Comparison of ENCODE assay signal across 8 mouse cellular contexts in the genomic region with DNA sequence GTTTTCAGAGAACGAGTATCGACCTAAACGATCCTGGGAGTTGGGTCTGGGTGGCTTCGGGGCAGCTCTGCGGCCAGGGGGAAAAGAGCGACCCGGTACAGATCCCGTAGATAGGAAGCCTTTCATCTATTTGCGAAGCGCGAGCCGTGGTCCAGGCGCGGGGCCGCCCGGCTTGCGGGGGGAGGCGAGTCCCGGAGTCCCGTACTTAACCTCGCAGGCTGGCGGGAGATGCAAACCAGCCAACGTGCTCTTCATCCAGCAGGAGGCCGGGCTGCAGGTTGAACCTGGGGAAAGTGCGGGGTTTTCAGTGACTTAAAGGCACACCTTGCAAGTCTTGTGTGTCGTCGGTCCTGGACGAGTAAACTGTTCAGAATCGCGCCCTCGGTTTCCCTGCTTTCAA. TPM values are rescaled to one million over a fixed set of nuclear protein-coding genes. Genes with fewer than 3 reads are reported as not detected.
DNase-seq lines count a peak whose midpoint lies in the region; ATAC-seq lines count a peak whose summit lies in the region.

No protein-coding gene starts in this region.

- H3K36me3 ChIP-seq in heart, embryonic 14.5 days (ENCODE audit: control insufficient read depth, insufficient read depth, low read length): peaks cover 56% of the 10 kb centered on the region
- peaks cover 6% of the 10 kb centered on the region for H3K36me3 ChIP-seq in hindbrain, embryonic 11.5 days (ENCODE audit: control insufficient read depth, insufficient read depth, low read length)
- peaks cover 14% of the 10 kb centered on the region; the same call in 1 of the 2 replicates for H3K36me3 ChIP-seq in lung, embryonic 16.5 days (ENCODE audit: control insufficient read depth, insufficient read depth, low read length)

- H3K4me3 ChIP-seq in heart, embryonic 14.5 days (ENCODE audit: control insufficient read depth in 1 of 2, insufficient read depth in 1 of 2, low read depth in 1 of 2, low read length in 2 of 2): peak overlapping the region; percentile 80 to 99
- H3K4me3 ChIP-seq in hindbrain, embryonic 11.5 days (ENCODE audit: low read depth, low read length): peak overlapping the region; percentile 87
- peak overlapping the region; percentile 98 for H3K4me3 ChIP-seq in lung, embryonic 16.5 days (ENCODE audit: low read length)

- intact Hi-C loops in heart, postnatal 25 days (cut with DNase I): no loop called here

- H3K9me3 ChIP-seq in heart, embryonic 14.5 days (ENCODE audit: control insufficient read depth, low read length): no peaks in the 10 kb centered on the region
- H3K9me3 ChIP-seq in hindbrain, embryonic 11.5 days (ENCODE audit: control insufficient read depth, low read length): no peaks in the 10 kb centered on the region
- H3K9me3 ChIP-seq in lung, embryonic 16.5 days (ENCODE audit: control insufficient read depth, low read length): no peaks in the 10 kb centered on the region

- H3K27ac ChIP-seq in heart, embryonic 14.5 days (replicated peaks in 1 of 2; ENCODE audit: control insufficient read depth in 1 of 2, insufficient read depth in 1 of 2, low read depth in 2 of 2, low read length in 2 of 2): peak overlapping the region in 1 of 2 experiments; percentile 53; a peak in 2 of 4 replicates
- H3K27ac ChIP-seq in hindbrain, embryonic 11.5 days (ENCODE audit: low read depth, low read length): peak overlapping the region; percentile 78
- H3K27ac ChIP-seq in lung, embryonic 16.5 days (ENCODE audit: low read length): peak overlapping the region; percentile 50

- peak; percentile 9; the same call in 1 of the 2 replicates for ATAC-seq in heart, embryonic 14.5 days (ENCODE audit: insufficient number of reproducible peaks, insufficient read depth, low FRiP score, low read depth)
- peak; percentile 36 for ATAC-seq in CD4-positive, CD25-positive, alpha-beta regulatory T cell, adult 4 months
- peak; percentile 68 for ATAC-seq in hindbrain, embryonic 11.5 days (ENCODE audit: low FRiP score)
- peak; percentile 42; the same call in 1 of the 2 replicates for ATAC-seq in lung, embryonic 16.5 days (ENCODE audit: low read depth)

- peak overlapping the region; percentile 89 for H3K9ac ChIP-seq in heart, embryonic 14.5 days (ENCODE audit: low read length)
- H3K9ac ChIP-seq in hindbrain, embryonic 11.5 days (ENCODE audit: low read depth, low read length): peak overlapping the region; percentile 91
- H3K9ac ChIP-seq in lung, embryonic 16.5 days (ENCODE audit: low read length): peak overlapping the region; percentile 93

- H3K4me2 ChIP-seq in heart, embryonic 14.5 days (ENCODE audit: low read length): peak overlapping the region; percentile 83
- H3K4me2 ChIP-seq in hindbrain, embryonic 11.5 days (replicated peaks; ENCODE audit: low read depth, low read length): peak overlapping the region; percentile 70
- H3K4me2 ChIP-seq in lung, embryonic 16.5 days (ENCODE audit: low read depth, low read length): peak overlapping the region; percentile 79

- no peak for DNase-seq in heart, postnatal 25 days (ENCODE audit: low spot score)
- peak; percentile 52 for DNase-seq in brain, adult 2 months (ENCODE audit: low read depth, low spot score)
- DNase-seq in hindbrain, embryonic 11.5 days (ENCODE audit: low spot score): no peak
- peak; percentile 69 for DNase-seq in testis, postnatal 10 days (ENCODE audit: low spot score)
- no peak for DNase-seq in frontal cortex, postnatal 10 days (ENCODE audit: low spot score in 2 of 2)

- peaks cover 8 to 21% of the 10 kb centered on the region in 2 experiments for H3K4me1 ChIP-seq in heart, embryonic 14.5 days (ENCODE audit: control insufficient read depth in 2 of 2, insufficient read depth in 2 of 2, low read length in 2 of 2)
- H3K4me1 ChIP-seq in hindbrain, embryonic 11.5 days (replicated peaks; ENCODE audit: control insufficient read depth, insufficient read depth, low read length): no peaks in the 10 kb centered on the region
- peaks cover 13% of the 10 kb centered on the region for H3K4me1 ChIP-seq in lung, embryonic 16.5 days (replicated peaks; ENCODE audit: control insufficient read depth, insufficient read depth, low read length)

- no peaks in the 10 kb centered on the region for H3K27me3 ChIP-seq in heart, embryonic 14.5 days (ENCODE audit: control insufficient read depth, insufficient read depth, low read length)
- H3K27me3 ChIP-seq in hindbrain, embryonic 11.5 days (ENCODE audit: control insufficient read depth, insufficient read depth, low read length): no peaks in the 10 kb centered on the region
- no peaks in the 10 kb centered on the region for H3K27me3 ChIP-seq in lung, embryonic 16.5 days (ENCODE audit: control insufficient read depth, insufficient read depth, low read depth, low read length)

- WGBS in heart, embryonic 14.5 days: under 1% methylated on average over 31 of the region's 31 CpGs
- WGBS in hindbrain, embryonic 11.5 days: under 1% methylated on average over 31 of the region's 31 CpGs
- WGBS in lung, embryonic 16.5 days: under 1% methylated on average over 31 of the region's 31 CpGs

RNA-seq across cellular contexts. Expression of a gene that starts 0.3 kb away (rescaled TPM):
- polyA plus RNA-seq in heart, embryonic 14.5 days (2014; fragmentation: Nextera tagmentation; extraction: Ambion mirVana): 23.5 and 24.4 TPM in 2 replicates
- 10 to 100 TPM; 35.2 to 35.8 TPM for total RNA-seq in heart, postnatal 25 days (2021)
- 10 to 100 TPM; 12.7 to 17.1 TPM for polyA plus RNA-seq in CD4-positive, CD25-positive, alpha-beta regulatory T cell, adult 4 months (2017; shearing (Covaris generic))
- 68.4 and 76.2 TPM in 2 replicates for polyA plus RNA-seq in hindbrain, embryonic 11.5 days (2014; fragmentation: Nextera tagmentation; extraction: Ambion mirVana)
- 27.2 and 32.0 TPM in 2 replicates for polyA plus RNA-seq in lung, embryonic 16.5 days (2015; fragmentation: Nextera tagmentation; extraction: Ambion mirVana)

RNA-seq across cellular contexts. Expression of a gene that starts 0.5 kb away (rescaled TPM):
- polyA plus RNA-seq in heart, embryonic 14.5 days (2014; fragmentation: Nextera tagmentation; extraction: Ambion mirVana): 25.0 and 26.0 TPM in 2 replicates
- total RNA-seq in heart, postnatal 25 days (2021): 10 to 100 TPM; 12.6 to 13.5 TPM
- 10 to 100 TPM; 37.6 to 44.9 TPM for polyA plus RNA-seq in CD4-positive, CD25-positive, alpha-beta regulatory T cell, adult 4 months (2017; shearing (Covaris generic))
- polyA plus RNA-seq in hindbrain, embryonic 11.5 days (2014; fragmentation: Nextera tagmentation; extraction: Ambion mirVana): 27.7 and 38.6 TPM in 2 replicates
- 32.9 and 33.0 TPM in 2 replicates for polyA plus RNA-seq in lung, embryonic 16.5 days (2015; fragmentation: Nextera tagmentation; extraction: Ambion mirVana)

Comparison
In these comparisons a context has a peak if more than half of its experiments do, and no peak if none do; other contexts are left out.
1. ATAC-seq: peak in every context shown above with its lines; median percentile 68 in hindbrain, embryonic 11.5 days; 42 in lung, embryonic 16.5 days; 36 in CD4-positive, CD25-positive, alpha-beta regulatory T cell, adult 4 months; 9 in heart, embryonic 14.5 days.
2. DNase-seq: peak in brain, adult 2 months (single experiment) and testis, postnatal 10 days (single experiment); none in heart, postnatal 25 days (single experiment), hindbrain, embryonic 11.5 days (single experiment) and frontal cortex, postnatal 10 days (0 of 2).
3. Peak in every context shown above with its lines, with median percentiles within 50 percentile points of each other: H3K4me2 ChIP-seq, H3K4me3 ChIP-seq and H3K9ac ChIP-seq.